Mouse (Mus musculus) liver, postnatal 0 days (tissue): ENCODE measurements around the gene Spi1.

Source experiments
- CTCF ChIP-seq: sonication (generic); IDR thresholded peaks from 2 replicates; pipeline ENCODE4 v1.5.1; 2016; ENCODE audit warnings: antibody characterized with exemption, low read depth
- EP300 ChIP-seq: IDR thresholded peaks from 2 replicates; pipeline ENCODE4 v1.6.1; 2016; ENCODE audit warnings: antibody characterized with exemption, low read depth, mild to moderate bottlenecking

DNA sequence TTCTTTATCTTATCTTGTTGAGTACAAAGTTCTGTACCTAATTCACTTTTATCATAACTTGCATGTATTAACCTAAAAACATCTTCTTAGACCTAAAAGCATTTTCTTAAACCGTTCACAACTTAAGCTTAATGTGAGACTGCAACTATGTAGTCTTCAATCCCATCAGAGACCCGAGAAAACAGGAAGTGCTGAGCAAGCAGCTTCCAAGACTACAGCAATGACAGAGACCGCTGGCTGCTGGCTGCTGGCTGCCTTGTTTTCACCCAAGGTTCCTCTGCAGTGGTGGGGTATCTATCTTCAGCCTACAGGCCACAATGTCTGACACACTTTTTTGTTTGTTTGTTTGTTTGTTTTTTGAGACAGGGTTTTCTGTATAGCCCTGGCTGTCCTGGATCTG lies 30.3 kb upstream of the Spi1 start:
- no peak for TF ChIP-seq CTCF
- no peak for TF ChIP-seq EP300
